Mouse (Mus musculus) testis, postnatal 10 days (tissue): Measurements from ENCODE around the gene Olfr1160.
"Not testable (repeated sequence)": the region's sequence is repeated elsewhere in the genome, so short reads cannot be mapped to it uniquely, and the experiment has no call there.

Experiments used
- DNase-seq: peaks from one replicate; pipeline ENCODE4 v3.0.0; 2021; ENCODE audit warnings: low spot score

Olfr1160 gene

DNA sequence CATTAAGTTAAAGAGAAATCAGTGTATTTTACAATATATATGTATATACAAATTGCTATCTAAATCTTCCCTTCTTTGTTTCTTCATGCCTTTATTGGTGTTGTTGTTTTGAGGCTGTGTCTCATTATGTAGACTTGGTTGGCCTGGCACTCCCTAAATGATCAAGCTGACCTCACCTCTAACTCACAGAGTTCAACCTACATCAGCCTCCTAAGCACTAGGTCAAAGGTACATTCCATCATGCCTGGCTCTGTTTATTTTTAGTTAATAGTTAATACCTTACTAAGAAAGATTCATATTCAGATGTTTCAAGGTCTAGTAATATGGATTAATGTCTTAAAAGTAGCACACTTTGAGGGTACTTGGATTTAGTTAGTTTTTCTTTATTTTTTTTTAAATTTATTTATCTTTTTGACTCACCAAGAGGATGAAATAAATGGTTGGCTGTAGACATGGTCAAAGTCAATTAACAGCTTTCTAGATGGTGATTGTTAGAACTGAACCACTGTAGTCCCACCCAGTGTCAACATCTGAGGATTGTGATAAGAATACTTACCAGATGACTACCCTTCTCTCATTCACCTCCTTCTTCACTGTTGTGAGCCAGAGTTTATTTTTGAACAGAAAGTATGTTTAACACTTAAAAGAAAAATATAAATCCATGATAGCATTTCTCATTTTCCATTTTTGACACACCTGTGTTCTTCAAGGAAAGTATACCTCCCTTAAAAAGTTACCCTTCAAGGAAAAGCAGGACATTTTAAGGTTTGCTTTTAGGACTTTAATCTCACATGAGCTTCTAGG is at the start of gene Olfr1160:
Olfr1160 (minus strand) TSS at position 754 of the 804 bp plus-strand sequence.
- no peak for DNase-seq

DNA sequence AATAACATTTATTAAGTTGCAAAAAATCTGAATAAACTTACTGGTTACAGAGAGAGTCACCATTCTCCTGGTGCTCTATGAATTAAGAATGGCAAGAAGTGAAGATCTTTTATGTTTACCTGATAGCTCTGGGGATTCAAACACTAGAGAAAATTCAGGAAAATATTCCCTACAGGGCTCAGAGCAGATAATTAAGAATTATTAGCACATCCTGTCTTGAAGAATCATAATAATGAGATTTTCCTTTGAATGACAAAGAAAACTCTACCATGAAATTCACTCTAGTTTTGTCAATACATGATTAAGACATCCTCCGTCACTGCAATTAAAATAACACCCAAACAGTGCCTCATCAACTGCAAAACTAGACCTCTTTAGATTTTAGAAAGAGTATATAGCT is 43.0 kb upstream of the Olfr1160 start, which contains the start of gene Olfr1162:
Olfr1162 (minus strand) TSS at position 101 of the 400 bp plus-strand sequence.
- DNase-seq: no peak

DNA sequence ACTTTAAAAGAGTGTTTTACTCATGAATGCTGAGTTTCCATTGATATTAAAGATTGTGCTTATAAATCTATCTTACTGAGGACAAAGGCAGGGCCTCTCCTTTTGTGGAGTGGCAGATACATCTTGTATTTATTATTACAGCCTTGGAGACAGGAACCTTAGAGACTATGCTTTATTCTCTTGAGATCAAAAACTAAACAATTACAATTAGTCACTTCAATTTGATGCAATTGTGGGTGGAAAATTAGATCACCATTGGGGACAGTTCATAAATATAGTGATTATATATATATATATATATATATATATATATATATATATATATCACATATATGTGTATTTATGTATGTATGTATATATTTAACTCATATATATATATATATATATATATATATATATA is 29.5 kb upstream of the Olfr1160 start, which contains the start of gene Olfr73:
Olfr73 (minus strand) TSS at position 101 of the 400 bp plus-strand sequence.
- no peak for DNase-seq

DNA sequence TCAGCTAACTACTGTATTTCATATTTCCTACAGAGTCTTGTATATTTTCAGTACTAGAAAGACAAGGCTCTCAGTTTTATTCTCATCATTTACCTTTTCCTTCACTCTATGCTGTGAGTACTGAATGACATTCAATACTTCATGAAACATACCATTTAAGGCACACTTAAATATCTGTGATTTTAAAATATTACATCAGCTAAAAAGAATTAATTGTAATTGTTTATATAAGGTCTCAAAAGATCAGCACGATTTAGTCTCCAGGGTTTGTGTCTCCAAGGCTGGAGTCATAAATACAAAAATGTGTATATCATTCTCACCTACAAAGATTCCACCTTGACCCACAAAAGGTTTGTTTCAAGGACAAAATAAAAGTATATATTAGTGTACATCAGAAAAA is 14.4 kb upstream of the Olfr1160 start, which contains the start of gene Olfr1161:
Olfr1161 (plus strand) TSS at position 301 of the 400 bp plus-strand sequence.
- not testable (repeated sequence) for DNase-seq

DNA sequence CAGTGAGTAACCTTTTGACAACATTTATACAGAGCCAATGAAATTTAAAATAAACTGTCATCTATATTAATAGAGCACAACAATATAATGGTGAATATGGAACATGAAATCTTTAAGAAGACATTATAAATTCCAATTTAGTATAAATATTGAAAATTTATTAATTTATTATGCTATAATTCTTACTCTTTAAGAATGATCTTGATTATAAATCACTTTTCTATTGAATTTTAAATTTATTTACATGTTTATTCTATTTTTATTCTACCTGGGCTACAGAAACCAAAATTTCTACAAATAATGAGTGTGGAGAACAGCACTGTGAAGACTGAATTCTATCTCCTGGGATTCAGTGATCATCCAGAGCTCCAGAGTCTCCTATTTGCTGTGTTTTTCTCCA is 18.3 kb downstream of the Olfr1160 start, which contains the start of gene Olfr1158:
Olfr1158 (plus strand) TSS at position 301 of the 400 bp plus-strand sequence.
- DNase-seq: no peak

DNA sequence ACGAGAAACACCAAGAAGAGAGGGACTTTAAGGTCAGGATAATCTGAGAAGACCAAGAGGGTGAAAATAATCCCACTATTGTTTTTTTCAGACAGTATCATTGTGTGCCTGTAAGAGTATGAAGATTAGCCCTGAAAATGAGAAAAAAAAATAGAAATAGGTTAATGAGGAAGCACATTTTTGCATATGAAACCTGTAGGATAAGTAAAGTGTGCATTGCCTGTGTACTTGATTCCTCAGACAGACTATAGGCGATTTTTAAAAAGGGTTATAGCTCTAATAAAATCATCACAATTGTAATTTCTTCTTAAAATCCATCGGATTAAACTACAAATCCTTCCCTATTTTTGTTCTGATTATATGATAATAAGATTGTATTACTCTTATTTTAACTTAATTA is 33.5 kb downstream of the Olfr1160 start, which contains the start of gene Olfr74:
Olfr74 (minus strand) TSS at position 101 of the 400 bp plus-strand sequence.
- DNase-seq: no peak

DNA sequence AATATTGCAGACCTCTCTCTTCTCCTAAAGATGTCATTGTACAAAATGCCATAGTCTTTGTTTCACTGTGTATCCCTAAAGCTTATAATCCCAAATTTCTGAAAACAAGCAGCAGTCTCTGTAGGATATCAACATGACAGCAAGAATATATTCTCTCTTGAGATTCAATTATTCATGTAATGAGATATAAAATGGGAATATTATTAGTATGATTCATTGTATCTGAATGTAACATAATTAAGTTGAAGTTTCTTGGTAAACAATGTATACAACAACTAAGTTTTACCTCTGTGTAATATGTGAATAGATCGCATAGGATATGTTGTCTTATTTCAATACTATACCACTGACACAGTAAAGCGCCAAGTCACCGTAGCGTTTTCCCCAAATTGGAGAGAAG is 39.9 kb downstream of the Olfr1160 start, which contains the start of gene Olfr1157:
Olfr1157 (minus strand) TSS at position 101 of the 400 bp plus-strand sequence.
- no peak for DNase-seq

DNA sequence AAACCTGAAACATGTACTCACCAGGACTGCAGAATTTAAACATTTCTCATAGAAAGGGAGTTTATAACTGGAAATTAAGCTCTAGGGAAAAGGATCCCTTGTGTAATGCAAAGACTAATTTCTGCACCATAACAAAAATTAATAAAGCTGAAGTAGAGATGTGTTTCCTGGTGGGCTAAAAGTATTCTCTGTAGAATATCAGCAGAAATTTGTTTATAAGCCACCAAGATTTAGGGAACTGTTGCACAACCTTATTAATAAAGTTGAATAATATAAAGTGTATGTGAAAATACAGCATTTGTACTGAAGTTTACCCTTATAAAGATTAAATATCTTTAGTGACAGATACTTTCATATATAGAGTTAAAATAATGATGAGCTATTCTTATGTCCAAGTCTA is 55.1 kb downstream of the Olfr1160 start, which contains the start of gene Olfr1156:
Olfr1156 (minus strand) TSS at position 101 of the 400 bp plus-strand sequence.
- DNase-seq: no peak
